Mouse (Mus musculus) left cerebral cortex, adult 18-20 months (tissue): ENCODE measurements around the gene Shd. TPM values are rescaled to one million over a fixed set of nuclear protein-coding genes. Genes with fewer than 3 reads are reported as not detected.

Experiments
- DNase-seq, 2 experiments: peaks; one replicate each; pipeline ENCODE4 v3.0.0; 2021 to 2022; ENCODE audit warnings: low spot score in 2 of 2, mixed read lengths in 1 of 2
- total RNA-seq, 2 experiments: library from RNA; stranded (reverse); gene quantifications; 2 replicates each; pipeline ENCODE4 v1.2.3; 2021

The Shd gene
- total RNA-seq, 2 experiments from 2014 or later = 39.2 to 41.0 TPM

GRCm38 (mm10) chr17:55958584-55958886 lies 11.7 kb upstream of the Shd start:
- no peak for DNase-seq

- DNase-seq = peak; percentile 93 to 95
These were observed 11.1 kb upstream of the Shd start, which contains the start of gene Yju2 for GRCm38 (mm10) chr17:55958918-55959728. Gene Yju2, plus strand, starts transcription at chr17:55959099.

GRCm38 (mm10) chr17:55959946-55960740 lies 10.1 kb upstream of the Shd start:
- no peak for DNase-seq

- no peak for DNase-seq
These were observed 9.5 kb upstream of the Shd start for GRCm38 (mm10) chr17:55960791-55961190.

- DNase-seq = no peak
These were observed 8.6 kb upstream of the Shd start for GRCm38 (mm10) chr17:55961631-55962030.

- no peak for DNase-seq
These were observed 7.1 kb upstream of the Shd start for GRCm38 (mm10) chr17:55963171-55963570.

GRCm38 (mm10) chr17:55964496-55964895 lies 5.8 kb upstream of the Shd start:
- no peak for DNase-seq

- DNase-seq = no peak
These were observed 5.3 kb upstream of the Shd start for GRCm38 (mm10) chr17:55964996-55965395.

- no peak for DNase-seq
These were observed 3.1 kb upstream of the Shd start for GRCm38 (mm10) chr17:55967186-55967585.

- DNase-seq = no peak
These were observed 2.1 kb upstream of the Shd start for GRCm38 (mm10) chr17:55968210-55968609.

- DNase-seq = peak in 1 of 2 experiments; percentile 46
These were observed 707 bp upstream of the Shd start for GRCm38 (mm10) chr17:55969560-55969959.

- DNase-seq = no peak
These were observed 1.2 kb downstream of the Shd start for GRCm38 (mm10) chr17:55971453-55971852.

- peak; percentile 77 for DNase-seq
These were observed 6.1 kb downstream of the Shd start for GRCm38 (mm10) chr17:55976255-55976862.

- DNase-seq = no peak
These were observed 7.0 kb downstream of the Shd start for GRCm38 (mm10) chr17:55977301-55977700.

- peak; percentile 83 to 88 for DNase-seq
These were observed 16.0 kb downstream of the Shd start, which contains the start of gene Fsd1 for GRCm38 (mm10) chr17:55986030-55986961. Gene Fsd1, plus strand, starts transcription at chr17:55986509.

- no peak for DNase-seq
These were observed 20.1 kb downstream of the Shd start for GRCm38 (mm10) chr17:55990278-55990898.

- DNase-seq = no peak
These were observed 25.7 kb downstream of the Shd start for GRCm38 (mm10) chr17:55996007-55996406.

GRCm38 (mm10) chr17:55999794-56000499 lies 29.7 kb downstream of the Shd start:
- no peak for DNase-seq

- no peak for DNase-seq
These were observed 32.7 kb downstream of the Shd start for GRCm38 (mm10) chr17:56003000-56003399.
